Mouse (Mus musculus) cortical plate, adult 2 months (tissue): Measurements from ENCODE around the gene Dusp13.

ENCODE experiments used
- CTCF ChIP-seq: fragments of 200-500 bp; IDR thresholded peaks from 2 replicates; pipeline ENCODE4 v1.5.1; 2011; ENCODE audit warnings: mild to moderate bottlenecking, control low read depth, low read length; ENCODE audit not compliant: insufficient read depth; ENCODE audit errors: extremely low read depth
- POLR2A ChIP-seq: fragments of 200-500 bp; IDR thresholded peaks from 2 replicates; pipeline ENCODE4 v1.6.1; 2011; ENCODE audit warnings: mild to moderate bottlenecking, low read length, control low read depth; ENCODE audit not compliant: insufficient read depth; ENCODE audit errors: extremely low read depth

DNA sequence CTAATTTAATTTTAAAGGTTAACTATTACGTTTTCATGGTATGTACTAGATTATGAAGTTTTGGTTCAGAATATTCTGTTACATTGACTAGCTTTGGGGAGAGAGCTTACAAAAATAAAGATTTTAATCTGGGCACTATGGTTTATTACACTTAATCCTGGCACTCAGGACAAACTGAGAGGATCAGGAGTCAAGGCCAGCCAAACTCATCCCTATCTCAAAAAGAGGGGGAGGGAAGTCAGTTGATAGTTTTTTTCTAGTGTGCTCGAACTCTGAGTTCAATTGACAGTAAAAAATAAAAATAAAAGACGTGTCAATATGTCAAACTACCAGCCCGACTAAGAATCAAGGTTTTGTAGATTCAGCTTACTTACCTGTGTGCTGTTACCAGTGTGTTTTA lies 2.4 kb upstream of the Dusp13 start:
- TF ChIP-seq CTCF = no peak
- TF ChIP-seq POLR2A = no peak
